Mouse (Mus musculus) midbrain, embryonic 14.5 days (tissue): ENCODE results near the gene Aida. TPM values are rescaled to one million over a fixed set of nuclear protein-coding genes. Genes with fewer than 3 reads are reported as not detected.
"Not testable (repeated sequence)": the region's sequence is repeated elsewhere in the genome, so short reads cannot be mapped to it uniquely, and the experiment has no call there.

Experiments
- ATAC-seq: fragments of 200-750 bp; cut with Nextera tagmentation; 2 replicates; pipeline ENCODE4 v1.8.0; 2017; ENCODE audit warnings: moderate number of reproducible peaks, moderate library complexity; ENCODE audit not compliant: low FRiP score, low TSS enrichment
- DNase-seq: peaks from one replicate; pipeline ENCODE4 v3.0.0-alpha.2; 2015
- H3K27ac ChIP-seq: fragments of 300-500 bp; sonication (generic); replicated peaks from 2 replicates; pipeline ENCODE4 v1.5.1; 2014; ENCODE audit warnings: mild to moderate bottlenecking, low read depth, low read length, moderate library complexity
- H3K27me3 ChIP-seq: fragments of 300-500 bp; sonication (generic); 2 replicates; pipeline ENCODE4 v1.6.1; 2014; ENCODE audit warnings: low read length, control low read depth, mixed read lengths; ENCODE audit not compliant: control insufficient read depth, insufficient read depth
- H3K36me3 ChIP-seq: fragments of 300-500 bp; sonication (generic); 2 replicates; pipeline ENCODE4 v1.6.1; 2014; ENCODE audit warnings: low read length, control low read depth; ENCODE audit not compliant: control insufficient read depth, insufficient read depth
- H3K4me1 ChIP-seq: fragments of 300-500 bp; sonication (generic); 2 replicates; pipeline ENCODE4 v1.6.1; 2014; ENCODE audit warnings: mild to moderate bottlenecking, antibody characterized with exemption, low read length, control low read depth; ENCODE audit not compliant: control insufficient read depth, insufficient read depth
- H3K4me2 ChIP-seq: fragments of 300-500 bp; sonication (generic); 2 replicates; pipeline ENCODE4 v1.6.1; 2014; ENCODE audit warnings: mild to moderate bottlenecking, low read length, moderate library complexity
- H3K4me3 ChIP-seq: fragments of 300-500 bp; sonication (generic); replicated peaks from 2 replicates; pipeline ENCODE4 v1.5.1; 2014; ENCODE audit warnings: low read depth, low read length
- H3K9ac ChIP-seq: fragments of 300-500 bp; sonication (generic); replicated peaks from 2 replicates; pipeline ENCODE4 v1.6.1; 2014; ENCODE audit warnings: mild to moderate bottlenecking, low read length, moderate library complexity
- H3K9me3 ChIP-seq: fragments of 300-500 bp; sonication (generic); 2 replicates; pipeline ENCODE4 v1.6.1; 2016; ENCODE audit warnings: low read length, control low read depth, mixed read lengths; ENCODE audit not compliant: control insufficient read depth
- WGBS: fragments of 180-500 bp; shearing (Covaris S2); extraction: QIAGEN DNeasy Blood & Tissue Kit; methylation state at CpG from one replicate; pipeline ENCODE4 v1.1.7; 2014; 5-methylcytosine and 5-hydroxymethylcytosine counted together
- polyA plus RNA-seq: library from polyadenylated mRNA; unstranded; fragments of >200 nt; fragmentation: Nextera tagmentation; extraction: Ambion mirVana; gene quantifications from 2 replicates; pipeline ENCODE4 v1.2.1, GENCODE M21; 2014

Gene Aida
- polyA plus RNA-seq, 1 experiment from 2014 or later: 35.1 TPM

- DNase-seq: peak; percentile 86
- Histone ChIP-seq H3K4me1 (no peaks in the 10 kb centered on the region), H3K9me3 (no peaks in the 10 kb centered on the region), H3K4me3 (no peak overlapping the region), H3K9ac (no peak overlapping the region), H3K36me3 (no peaks in the 10 kb centered on the region), H3K27me3 (no peaks in the 10 kb centered on the region), H3K4me2 (no peak overlapping the region), H3K27ac (no peak overlapping the region)
- ATAC-seq: no peak
- 84% methylated on average over 6 of the region's 6 CpGs for WGBS
Measured at GRCm38 (mm10) chr1:183299161-183299560, 2.8 kb downstream of the Aida start.

GRCm38 (mm10) chr1:183307555-183307954 is 11.2 kb downstream of the Aida start:
- H3K4me1 ChIP-seq: no peaks in the 10 kb centered on the region
- no peak overlapping the region for H3K27ac ChIP-seq
- ATAC-seq: no peak
- H3K36me3 ChIP-seq: peaks cover 27% of the 10 kb centered on the region; the same call in 1 of the 2 replicates
- no peaks in the 10 kb centered on the region for H3K27me3 ChIP-seq
- no peaks in the 10 kb centered on the region for H3K9me3 ChIP-seq
- no peak overlapping the region for H3K4me3 ChIP-seq
- DNase-seq: no peak
- WGBS: 87% methylated on average over 3 of the region's 3 CpGs
- no peak overlapping the region for H3K9ac ChIP-seq
- no peak overlapping the region for H3K4me2 ChIP-seq

DNA sequence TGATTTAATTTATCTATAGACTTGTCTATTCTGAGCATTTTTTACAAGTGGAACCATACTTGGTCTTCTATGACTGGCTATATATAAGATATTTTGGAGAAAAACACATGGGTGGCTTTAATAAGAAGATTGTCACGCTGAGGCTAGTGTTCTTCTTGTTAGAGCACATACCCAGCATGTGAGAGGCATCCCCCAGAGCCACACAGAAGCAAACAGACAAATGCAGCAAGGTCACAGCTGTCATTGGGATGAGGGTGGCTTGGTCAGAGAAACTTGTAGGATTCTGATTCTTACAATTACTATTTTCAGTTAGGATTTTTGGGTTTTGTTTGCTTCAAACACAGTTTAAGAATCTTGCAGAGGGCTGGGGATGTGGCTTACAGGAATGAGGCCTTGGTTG is 12.1 kb downstream of the Aida start:
- 88% methylated on average over 1 of the region's 1 CpGs for WGBS

GRCm38 (mm10) chr1:183309601-183310000 is 13.2 kb downstream of the Aida start:
- not testable (repeated sequence) for H3K4me3 ChIP-seq, H3K27ac ChIP-seq, ATAC-seq, H3K9me3 ChIP-seq, H3K9ac ChIP-seq, H3K27me3 ChIP-seq, H3K4me2 ChIP-seq, H3K4me1 ChIP-seq, DNase-seq
- H3K36me3 ChIP-seq: peaks cover 46% of the 10 kb centered on the region
- 60% methylated on average over 2 of the region's 2 CpGs for WGBS

More for the DNA sequence above, 12.1 kb downstream of the Aida start:
- no peak for ATAC-seq
- H3K9ac ChIP-seq: no peak overlapping the region
- no peak overlapping the region for H3K4me3 ChIP-seq
- no peaks in the 10 kb centered on the region for H3K9me3 ChIP-seq
- H3K4me2 ChIP-seq: no peak overlapping the region
- peaks cover 36% of the 10 kb centered on the region for H3K36me3 ChIP-seq
- DNase-seq: no peak
- H3K27ac ChIP-seq: no peak overlapping the region
- no peaks in the 10 kb centered on the region for H3K27me3 ChIP-seq
- no peaks in the 10 kb centered on the region for H3K4me1 ChIP-seq

- no peak overlapping the region for H3K27ac ChIP-seq
- H3K27me3 ChIP-seq: no peaks in the 10 kb centered on the region
- H3K9ac ChIP-seq: no peak overlapping the region
- no peak overlapping the region for H3K4me3 ChIP-seq
- no peak overlapping the region for H3K4me2 ChIP-seq
- WGBS: 93% methylated on average over 2 of the region's 2 CpGs
- no peaks in the 10 kb centered on the region for H3K4me1 ChIP-seq
- H3K36me3 ChIP-seq: peaks cover 62% of the 10 kb centered on the region
- DNase-seq (no peak), ATAC-seq (no peak)
- no peaks in the 10 kb centered on the region for H3K9me3 ChIP-seq
Measured at GRCm38 (mm10) chr1:183312076-183312475, 15.7 kb downstream of the Aida start.

GRCm38 (mm10) chr1:183315783-183316182 is 19.4 kb downstream of the Aida start:
- H3K4me3 ChIP-seq: no peak overlapping the region
- H3K4me1 ChIP-seq: no peaks in the 10 kb centered on the region
- 91% methylated on average over 2 of the region's 2 CpGs for WGBS
- H3K36me3 ChIP-seq: peaks cover 76% of the 10 kb centered on the region
- no peaks in the 10 kb centered on the region for H3K27me3 ChIP-seq
- no peaks in the 10 kb centered on the region for H3K9me3 ChIP-seq
- no peak for ATAC-seq
- no peak overlapping the region for H3K4me2 ChIP-seq
- no peak overlapping the region for H3K27ac ChIP-seq
- peak; percentile 14 for DNase-seq
- H3K9ac ChIP-seq: no peak overlapping the region

- Histone ChIP-seq H3K4me1 (no peaks in the 10 kb centered on the region), H3K9me3 (no peaks in the 10 kb centered on the region), H3K36me3 (peaks cover 80% of the 10 kb centered on the region), H3K27me3 (no peaks in the 10 kb centered on the region), H3K4me3 (no peak overlapping the region), H3K27ac (no peak overlapping the region), H3K4me2 (no peak overlapping the region), H3K9ac (no peak overlapping the region)
- 84% methylated on average over 3 of the region's 3 CpGs for WGBS
- ATAC-seq (no peak), DNase-seq (no peak)
Measured at GRCm38 (mm10) chr1:183320708-183321107, 24.3 kb downstream of the Aida start.

DNA sequence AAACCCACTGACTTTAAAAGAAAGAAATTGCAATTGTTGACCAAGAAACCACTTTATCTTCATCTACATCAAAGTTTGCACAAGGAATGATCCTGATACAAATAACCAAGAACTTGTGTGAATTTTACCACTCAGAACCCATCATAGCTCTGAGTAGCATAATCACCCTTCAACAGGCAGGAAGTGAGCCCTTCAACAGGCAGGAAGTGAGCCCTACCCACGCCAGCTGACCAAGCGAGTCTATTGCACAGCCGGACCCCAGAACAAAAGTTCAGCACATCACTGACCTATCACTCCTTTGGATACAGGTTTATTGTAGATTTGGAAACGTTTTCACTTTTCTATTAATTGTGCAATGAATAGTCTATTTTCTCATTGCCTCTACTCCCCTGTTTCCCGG is 26.1 kb downstream of the Aida start:
- not testable (repeated sequence) for H3K27me3 ChIP-seq, H3K27ac ChIP-seq, H3K4me1 ChIP-seq, DNase-seq, H3K4me3 ChIP-seq, H3K9ac ChIP-seq, H3K4me2 ChIP-seq, H3K9me3 ChIP-seq, ATAC-seq
- 93% methylated on average over 5 of the region's 5 CpGs for WGBS
- H3K36me3 ChIP-seq: peaks cover 79% of the 10 kb centered on the region

DNA sequence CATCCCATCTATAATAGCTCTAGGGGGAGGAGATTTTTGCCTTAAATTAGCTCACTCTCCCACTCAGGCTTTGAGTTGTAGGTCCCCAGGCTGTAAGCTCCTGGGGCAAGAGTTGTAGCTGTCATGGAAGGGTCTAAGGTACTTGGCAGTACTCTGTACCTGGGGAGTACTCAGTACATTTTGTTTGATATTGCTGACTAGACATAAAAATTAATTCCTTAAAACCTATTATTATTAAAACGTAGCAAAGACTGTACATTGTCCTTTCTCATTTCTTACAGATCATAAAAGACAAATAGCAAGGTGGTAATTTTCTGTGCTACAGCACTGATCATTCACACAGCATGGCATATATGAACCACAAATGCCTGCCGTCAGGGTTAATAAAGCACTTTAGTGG is 27.5 kb downstream of the Aida start:
- H3K36me3 ChIP-seq: peaks cover 82% of the 10 kb centered on the region
- H3K27ac ChIP-seq: no peak overlapping the region
- H3K4me3 ChIP-seq: no peak overlapping the region
- H3K4me1 ChIP-seq: no peaks in the 10 kb centered on the region
- DNase-seq (no peak), ATAC-seq (no peak)
- no peaks in the 10 kb centered on the region for H3K9me3 ChIP-seq
- no peaks in the 10 kb centered on the region for H3K27me3 ChIP-seq
- 98% methylated on average over 2 of the region's 2 CpGs for WGBS
- H3K9ac ChIP-seq: no peak overlapping the region
- no peak overlapping the region for H3K4me2 ChIP-seq
